Mouse (Mus musculus) cerebellum, adult 2 months (tissue): ENCODE measurements around the gene Srcin1. TPM values are rescaled to one million over a fixed set of nuclear protein-coding genes. Genes with fewer than 3 reads are reported as not detected.

ENCODE experiments used
- DNase-seq, 2 experiments: peaks; one replicate each; pipeline ENCODE4 v3.0.0; 2021
- H3K27ac ChIP-seq: fragments of 200-500 bp; 2 replicates; pipeline ENCODE4 v1.5.1; 2012; ENCODE audit warnings: low read length, control low read depth, inconsistent platforms; ENCODE audit not compliant: insufficient read depth
- H3K27me3 ChIP-seq: fragments of 200-500 bp; 2 replicates; pipeline ENCODE4 v1.6.1; 2012; ENCODE audit warnings: inconsistent platforms, mild to moderate bottlenecking, low read length, moderate library complexity; ENCODE audit not compliant: control insufficient read depth, insufficient read depth
- H3K4me1 ChIP-seq: fragments of 200-500 bp; 2 replicates; pipeline ENCODE4 v1.6.1; 2011; ENCODE audit warnings: low read length; ENCODE audit not compliant: control insufficient read depth, insufficient read depth
- H3K4me3 ChIP-seq: fragments of 200-500 bp; replicated peaks from 2 replicates; pipeline ENCODE3; 2011; ENCODE audit warnings: mild to moderate bottlenecking, low read depth, low read length, control low read depth; ENCODE audit not compliant: insufficient read depth
- CTCF ChIP-seq: fragments of 200-500 bp; IDR thresholded peaks from 2 replicates; pipeline ENCODE4 v1.5.1; 2011; ENCODE audit warnings: low read depth, mild to moderate bottlenecking, control low read depth, low read length, moderate library complexity, borderline replicate concordance; ENCODE audit not compliant: insufficient read depth
- POLR2A ChIP-seq: fragments of 200-500 bp; IDR thresholded peaks from 2 replicates; pipeline ENCODE4 v1.6.1; 2011; ENCODE audit warnings: low read length, control low read depth, borderline replicate concordance; ENCODE audit not compliant: insufficient read depth
- WGBS: fragments of 180-500 bp; shearing (Covaris S2); methylation state at CpG from one replicate; pipeline ENCODE4 v1.1.7; 2018; 5-methylcytosine and 5-hydroxymethylcytosine counted together
- polyA plus RNA-seq: library from polyadenylated mRNA; depleted of rRNA; stranded (reverse); fragments of >200 nt; gene quantifications from 2 replicates; pipeline ENCODE4 v1.2.3, GENCODE M21; 2012; rRNA removed

Gene Srcin1
- polyA plus RNA-seq, 1 experiment, result 127 TPM

- no peak for DNase-seq
- Histone ChIP-seq H3K27me3 (no peaks in the 10 kb centered on the region), H3K4me3 (no peak overlapping the region), H3K27ac (no peak overlapping the region), H3K4me1 (peaks cover 20% of the 10 kb centered on the region)
- TF ChIP-seq POLR2A, result no peak
- no peak for TF ChIP-seq CTCF
- WGBS, result 71% methylated on average over 33 of the region's 33 CpGs
These were observed 112.8 kb downstream of the Srcin1 start for GRCm38 (mm10) chr11:97463166-97463565.

GRCm38 (mm10) chr11:97462538-97462937 lies 113.4 kb downstream of the Srcin1 start:
- TF ChIP-seq POLR2A (no peak), CTCF (no peak)
- H3K27me3 ChIP-seq, result no peaks in the 10 kb centered on the region
- no peak for DNase-seq
- no peak overlapping the region for H3K4me3 ChIP-seq
- peaks cover 16% of the 10 kb centered on the region for H3K4me1 ChIP-seq
- no peak overlapping the region for H3K27ac ChIP-seq
- 88% methylated on average over 6 of the region's 6 CpGs for WGBS

- WGBS, result 79% methylated on average over 3 of the region's 3 CpGs
- TF ChIP-seq CTCF (no peak), POLR2A (no peak)
- Histone ChIP-seq H3K27me3 (no peaks in the 10 kb centered on the region), H3K4me1 (peaks cover 8% of the 10 kb centered on the region), H3K4me3 (no peak overlapping the region), H3K27ac (no peak overlapping the region)
- DNase-seq, result no peak
These were observed 114.6 kb downstream of the Srcin1 start for GRCm38 (mm10) chr11:97461307-97461820.

Other genes with a start within 250 kb of the Srcin1 start
- gene Gpr179, start 224.1 kb downstream of the Srcin1 start, polyA plus RNA-seq, result 0.62 and 0.87 TPM in 2 replicates
- 54.3 and 61.2 TPM in 2 replicates for gene Socs7, start 213.6 kb downstream of the Srcin1 start, polyA plus RNA-seq
- 68.9 and 77.2 TPM in 2 replicates for gene Arhgap23, start 160.7 kb downstream of the Srcin1 start, polyA plus RNA-seq
- not detected in 2 replicates for gene 4933428G20Rik, start 75.8 kb downstream of the Srcin1 start, polyA plus RNA-seq
- gene Epop, start 53.5 kb upstream of the Srcin1 start, polyA plus RNA-seq, result 4.1 and 5.4 TPM in 2 replicates
- gene Mllt6, start 87.2 kb upstream of the Srcin1 start, polyA plus RNA-seq, result 68.4 and 69.3 TPM in 2 replicates
- 70.2 and 72.2 TPM in 2 replicates for gene Cisd3, start 109.6 kb upstream of the Srcin1 start, polyA plus RNA-seq
- gene Pcgf2, start 124.3 kb upstream of the Srcin1 start, polyA plus RNA-seq, result 54.3 and 59.5 TPM in 2 replicates
- gene Psmb3, start 127.2 kb upstream of the Srcin1 start, polyA plus RNA-seq, result 291 and 295 TPM in 2 replicates
- gene Pip4k2b, start 168.5 kb upstream of the Srcin1 start, polyA plus RNA-seq, result 47.4 and 49.5 TPM in 2 replicates
- gene Cwc25, start 190.4 kb upstream of the Srcin1 start, polyA plus RNA-seq, result 17.2 and 17.7 TPM in 2 replicates
- gene 1700001P01Rik, start 199.7 kb upstream of the Srcin1 start, polyA plus RNA-seq, result 0.80 and 0.81 TPM in 2 replicates
- gene Rpl23, start 206.3 kb upstream of the Srcin1 start, polyA plus RNA-seq, result 234 and 281 TPM in 2 replicates
- 74.9 and 78.5 TPM in 2 replicates for gene Lasp1, start 222.8 kb upstream of the Srcin1 start, polyA plus RNA-seq